Mouse (Mus musculus) bone marrow macrophage, adult 2 months (primary cell): ENCODE data around the gene Krtcap2.

ENCODE experiments used
- CTCF ChIP-seq: IDR thresholded peaks from 2 replicates; pipeline ENCODE4 v1.5.1; 2012; ENCODE audit warnings: low read depth, mild to moderate bottlenecking, low read length, moderate library complexity
- POLR2A ChIP-seq: IDR thresholded peaks from 2 replicates; pipeline ENCODE4 v1.6.1; 2012; ENCODE audit warnings: mild to moderate bottlenecking, low read depth, low read length, borderline replicate concordance

- TF ChIP-seq CTCF (no peak), POLR2A (no peak)
These were observed 39.7 kb upstream of the Krtcap2 start for GRCm38 (mm10) chr3:89206079-89206478.
